Mouse (Mus musculus) embryonic facial prominence, embryonic 10.5 days (tissue): ENCODE results near the gene Lrrc39. TPM values are rescaled to one million over a fixed set of nuclear protein-coding genes. Genes with fewer than 3 reads are reported as not detected.

Experiments
- DNase-seq: peaks from one replicate; pipeline ENCODE4 v3.0.0-alpha.2; 2017; ENCODE audit warnings: low spot score
- H3K27ac ChIP-seq: fragments of 300-500 bp; sonication (generic); replicated peaks from 2 replicates; pipeline ENCODE4 v1.5.1; 2016; ENCODE audit warnings: mild to moderate bottlenecking
- H3K27me3 ChIP-seq: fragments of 300-500 bp; sonication (generic); replicated peaks from 2 replicates; pipeline ENCODE4 v1.6.1; 2016; ENCODE audit warnings: low read depth, mild to moderate bottlenecking; ENCODE audit not compliant: poor library complexity, severe bottlenecking
- H3K36me3 ChIP-seq: fragments of 300-500 bp; sonication (generic); replicated peaks from 2 replicates; pipeline ENCODE4 v1.6.1; 2016; ENCODE audit warnings: mild to moderate bottlenecking, moderate library complexity
- H3K4me1 ChIP-seq: fragments of 300-500 bp; sonication (generic); 2 replicates; pipeline ENCODE4 v1.6.1; 2016
- H3K4me3 ChIP-seq: fragments of 300-500 bp; sonication (generic); 2 replicates; pipeline ENCODE4 v1.5.1; 2016; ENCODE audit warnings: mild to moderate bottlenecking, moderate library complexity
- H3K9me3 ChIP-seq: fragments of 300-500 bp; sonication (generic); 2 replicates; pipeline ENCODE4 v1.6.1; 2016; ENCODE audit warnings: mild to moderate bottlenecking
- WGBS: fragments of 180-500 bp; shearing (Covaris S2); methylation state at CpG from one replicate; pipeline ENCODE4 v1.1.7; 2016; 5-methylcytosine and 5-hydroxymethylcytosine counted together
- polyA plus RNA-seq: library from polyadenylated mRNA; unstranded; fragments of >200 nt; fragmentation: Nextera tagmentation; extraction: Ambion mirVana; gene quantifications from 2 replicates; pipeline ENCODE4 v1.2.1, GENCODE M21; 2016

Lrrc39 gene
- polyA plus RNA-seq, 1 experiment from 2014 or later: 0.70 TPM

GRCm38 (mm10) chr3:116577286-116577685 lies 14.5 kb downstream of the Lrrc39 start:
- Histone ChIP-seq H3K9me3 (no peaks in the 10 kb centered on the region), H3K27ac (no peak overlapping the region), H3K27me3 (no peaks in the 10 kb centered on the region), H3K4me1 (no peaks in the 10 kb centered on the region), H3K4me3 (no peak overlapping the region), H3K36me3 (peaks cover 25% of the 10 kb centered on the region)
- 66% methylated on average over 3 of the region's 3 CpGs for WGBS
- no peak for DNase-seq

DNA sequence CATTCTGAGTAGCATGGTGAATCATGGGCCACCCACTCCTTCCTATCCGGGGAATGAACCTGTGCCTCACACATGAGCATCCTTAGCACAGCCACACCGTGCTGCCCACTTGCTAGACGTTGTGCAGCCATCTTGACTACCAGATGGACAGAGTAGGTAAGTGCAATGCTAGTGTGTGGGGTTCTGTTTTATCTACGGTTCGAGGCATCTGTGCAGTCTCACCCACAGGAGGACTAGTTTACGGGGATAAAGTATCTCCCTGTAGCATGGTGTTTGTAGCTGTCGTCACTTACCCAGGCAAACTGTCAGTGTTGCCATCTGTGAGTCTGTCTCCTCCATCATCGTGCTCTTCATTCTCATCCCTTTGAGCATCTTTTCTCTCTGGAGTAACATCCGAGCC lies 19.4 kb downstream of the Lrrc39 start:
- Histone ChIP-seq H3K4me1 (no peaks in the 10 kb centered on the region), H3K27ac (no peak overlapping the region), H3K9me3 (no peaks in the 10 kb centered on the region), H3K27me3 (no peaks in the 10 kb centered on the region), H3K36me3 (peaks cover 73% of the 10 kb centered on the region), H3K4me3 (no peak overlapping the region)
- no peak for DNase-seq
- 96% methylated on average over 9 of the region's 9 CpGs for WGBS

GRCm38 (mm10) chr3:116594076-116594727 lies 31.4 kb downstream of the Lrrc39 start:
- H3K27ac ChIP-seq: peak overlapping the region; percentile 95

GRCm38 (mm10) chr3:116594728-116595602 lies 32.2 kb downstream of the Lrrc39 start, which contains the start of gene Sass6:
Gene Sass6, plus strand, starts transcription at chr3:116594982.
- peak within 1 kb of the TSS; percentile 81 for H3K4me3 ChIP-seq
- H3K27ac ChIP-seq: peak within 1 kb of the TSS; percentile 95
- under 1% methylated on average over 65 of the region's 65 CpGs for WGBS
- peaks cover 32% of the 10 kb centered on the region for H3K36me3 ChIP-seq
- no peaks in the 10 kb centered on the region for H3K9me3 ChIP-seq
- DNase-seq: peak; percentile 98
- H3K27me3 ChIP-seq: no peaks in the 10 kb centered on the region
- peaks cover 14% of the 10 kb centered on the region for H3K4me1 ChIP-seq

More at GRCm38 (mm10) chr3:116594076-116594727, 31.4 kb downstream of the Lrrc39 start:
- no peak for DNase-seq
- no peaks in the 10 kb centered on the region for H3K9me3 ChIP-seq
- no peaks in the 10 kb centered on the region for H3K27me3 ChIP-seq
- H3K36me3 ChIP-seq: peaks cover 39% of the 10 kb centered on the region
- H3K4me3 ChIP-seq: peak overlapping the region; percentile 81
- peaks cover 14% of the 10 kb centered on the region for H3K4me1 ChIP-seq
- 2% methylated on average over 22 of the region's 22 CpGs for WGBS

DNA sequence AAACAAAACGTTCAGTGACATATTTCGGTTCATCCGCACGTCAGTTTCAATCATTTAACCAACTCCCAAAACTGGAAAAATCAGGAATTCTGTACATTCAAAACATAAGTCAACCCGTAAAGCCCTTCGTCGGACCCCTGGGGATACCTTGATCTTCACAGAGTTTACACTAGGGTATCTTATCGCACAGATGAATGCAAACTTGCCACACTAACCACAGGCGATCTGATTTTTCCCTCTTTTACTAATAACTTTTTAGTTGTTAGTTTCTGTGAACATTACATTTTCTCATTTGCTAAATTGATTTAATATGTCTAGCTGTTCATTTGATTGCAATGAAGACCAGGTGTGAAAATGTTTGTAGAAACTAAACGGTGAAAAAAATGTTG lies 32.8 kb downstream of the Lrrc39 start:
- peaks cover 26% of the 10 kb centered on the region for H3K36me3 ChIP-seq
- no peaks in the 10 kb centered on the region for H3K9me3 ChIP-seq
- peak overlapping the region; percentile 95 for H3K27ac ChIP-seq
- DNase-seq: no peak
- 13% methylated on average over 10 of the region's 10 CpGs for WGBS
- H3K27me3 ChIP-seq: no peaks in the 10 kb centered on the region
- H3K4me3 ChIP-seq: peak overlapping the region; percentile 81
- H3K4me1 ChIP-seq: peaks cover 14% of the 10 kb centered on the region

GRCm38 (mm10) chr3:116599705-116600104 lies 36.9 kb downstream of the Lrrc39 start:
- no peaks in the 10 kb centered on the region for H3K9me3 ChIP-seq
- DNase-seq: no peak
- WGBS: 91% methylated on average over 2 of the region's 2 CpGs
- H3K4me1 ChIP-seq: peaks cover 7% of the 10 kb centered on the region
- H3K27me3 ChIP-seq: no peaks in the 10 kb centered on the region
- H3K4me3 ChIP-seq: no peak overlapping the region
- H3K27ac ChIP-seq: no peak overlapping the region
- H3K36me3 ChIP-seq: peaks cover 16% of the 10 kb centered on the region

DNA sequence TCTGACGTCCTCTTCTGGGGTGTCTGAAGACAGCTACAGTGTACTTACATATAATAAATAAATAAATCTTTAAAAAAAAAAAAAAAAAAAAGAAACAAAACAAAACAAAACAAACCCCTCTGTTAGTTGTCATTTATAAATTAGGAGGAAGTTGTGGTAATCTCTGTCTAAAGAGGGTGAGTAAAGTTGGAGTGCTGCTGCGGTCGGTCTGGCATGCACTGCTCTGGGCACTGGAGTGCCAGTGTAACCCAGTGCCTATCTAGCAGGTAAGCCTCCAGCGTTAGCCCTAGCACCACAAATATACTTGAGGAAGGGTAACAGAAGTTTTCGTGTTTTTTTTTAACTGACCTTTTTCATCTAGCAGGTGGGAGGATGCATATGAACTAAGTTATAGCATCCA lies 38.2 kb downstream of the Lrrc39 start:
- no peaks in the 10 kb centered on the region for H3K27me3 ChIP-seq
- no peak overlapping the region for H3K27ac ChIP-seq
- peaks cover 23% of the 10 kb centered on the region for H3K36me3 ChIP-seq
- WGBS: 91% methylated on average over 5 of the region's 5 CpGs
- no peak overlapping the region for H3K4me3 ChIP-seq
- no peak for DNase-seq
- H3K9me3 ChIP-seq: no peaks in the 10 kb centered on the region
- H3K4me1 ChIP-seq: peaks cover 4% of the 10 kb centered on the region

DNA sequence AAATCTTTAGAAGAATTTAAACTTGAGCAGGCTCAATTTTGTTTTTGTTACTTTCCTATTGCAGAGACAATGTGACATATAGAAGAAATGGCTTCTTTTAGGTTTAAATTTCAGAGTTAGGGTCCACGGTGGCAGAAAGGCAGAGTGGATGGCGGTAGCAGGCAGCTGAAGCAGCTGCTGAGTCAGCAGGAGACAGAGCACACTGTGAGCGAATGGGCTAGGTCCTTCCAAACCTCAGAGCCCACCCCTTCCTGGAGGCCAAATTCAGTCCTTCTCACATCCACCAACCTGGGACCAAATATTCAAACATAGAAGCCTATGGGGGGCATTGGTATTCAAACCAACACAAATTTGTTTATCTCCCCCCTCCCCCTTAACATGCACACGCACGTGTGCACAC lies 39.0 kb downstream of the Lrrc39 start:
- Histone ChIP-seq H3K4me3 (no peak overlapping the region), H3K36me3 (peaks cover 28% of the 10 kb centered on the region), H3K4me1 (0 out of 2 replicates have a peak, but pooled peaks cover 3% of the 10 kb centered on the region), H3K9me3 (no peaks in the 10 kb centered on the region), H3K27me3 (no peaks in the 10 kb centered on the region), H3K27ac (no peak overlapping the region)
- WGBS: 91% methylated on average over 5 of the region's 5 CpGs
- no peak for DNase-seq

- H3K27me3 ChIP-seq: no peaks in the 10 kb centered on the region
- DNase-seq: no peak
- no peaks in the 10 kb centered on the region for H3K9me3 ChIP-seq
- no peak overlapping the region for H3K4me3 ChIP-seq
- H3K4me1 ChIP-seq: no peaks in the 10 kb centered on the region
- no peak overlapping the region for H3K27ac ChIP-seq
- WGBS: 83% methylated on average over 9 of the region's 9 CpGs
- peaks cover 45% of the 10 kb centered on the region for H3K36me3 ChIP-seq
Measured at GRCm38 (mm10) chr3:116604570-116604969, 41.8 kb downstream of the Lrrc39 start.

DNA sequence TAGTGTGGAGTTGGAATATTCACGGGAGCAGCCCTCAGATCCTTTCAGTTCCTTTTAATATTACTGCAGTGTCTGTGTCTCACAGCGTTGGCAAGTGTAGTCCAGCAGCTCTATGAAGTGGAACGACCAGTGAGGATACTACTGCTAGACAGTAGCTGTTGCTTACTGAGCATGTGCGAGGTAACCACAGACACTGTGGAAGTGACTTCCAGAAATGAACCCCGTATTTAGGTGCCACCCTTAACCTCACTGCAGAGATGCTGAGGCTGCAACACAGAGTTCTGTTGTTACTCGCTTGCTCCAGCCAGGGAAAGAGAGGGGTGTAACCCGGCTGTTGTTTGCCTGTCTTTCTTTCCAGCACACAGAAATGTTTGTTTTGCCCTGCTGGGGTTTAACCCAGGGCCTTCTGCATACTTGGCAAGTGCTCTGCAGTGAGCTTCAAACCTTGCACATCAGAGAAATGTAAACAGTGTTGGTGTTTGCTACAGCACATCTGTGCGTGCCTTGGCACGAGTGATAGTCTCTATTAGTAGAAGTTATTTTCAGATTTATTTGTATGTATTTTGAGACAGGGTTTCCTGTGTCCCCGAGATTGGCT lies 51.6 kb downstream of the Lrrc39 start, which contains the start of gene Trmt13:
Trmt13 (minus strand) TSS at position 293 of the 598 bp plus-strand sequence.
- no peaks in the 10 kb centered on the region for H3K4me1 ChIP-seq
- H3K9me3 ChIP-seq: no peaks in the 10 kb centered on the region
- WGBS: 87% methylated on average over 10 of the region's 10 CpGs
- DNase-seq: no peak
- no peak within 1 kb of the TSS for H3K27ac ChIP-seq
- no peaks in the 10 kb centered on the region for H3K27me3 ChIP-seq
- no peak within 1 kb of the TSS for H3K4me3 ChIP-seq
- peaks cover 76% of the 10 kb centered on the region for H3K36me3 ChIP-seq

GRCm38 (mm10) chr3:116615318-116616068 lies 52.7 kb downstream of the Lrrc39 start:
- Histone ChIP-seq H3K4me1 (no peaks in the 10 kb centered on the region), H3K27me3 (no peaks in the 10 kb centered on the region), H3K9me3 (no peaks in the 10 kb centered on the region), H3K4me3 (no peak overlapping the region), H3K36me3 (peaks cover 76% of the 10 kb centered on the region), H3K27ac (no peak overlapping the region)
- DNase-seq: no peak
- 90% methylated on average over 8 of the region's 8 CpGs for WGBS

- no peak for DNase-seq
- no peak overlapping the region for H3K4me3 ChIP-seq
- no peaks in the 10 kb centered on the region for H3K27me3 ChIP-seq
- WGBS: 92% methylated on average over 6 of the region's 6 CpGs
- H3K27ac ChIP-seq: no peak overlapping the region
- peaks cover 84% of the 10 kb centered on the region for H3K36me3 ChIP-seq
- H3K9me3 ChIP-seq: no peaks in the 10 kb centered on the region
- no peaks in the 10 kb centered on the region for H3K4me1 ChIP-seq
Measured at GRCm38 (mm10) chr3:116618855-116619254, 56.1 kb downstream of the Lrrc39 start.
